Mouse (Mus musculus) gonadal fat pad, adult 2 months (tissue): Measurements from ENCODE around the gene Slc15a4. TPM values are rescaled to one million over a fixed set of nuclear protein-coding genes. Genes with fewer than 3 reads are reported as not detected.

Experiments
- polyA plus RNA-seq: library from polyadenylated mRNA; depleted of rRNA; stranded (reverse); fragments of >200 nt; gene quantifications from 2 replicates; pipeline ENCODE4 v1.2.3, GENCODE M21; 2012; rRNA removed

Slc15a4 gene
- polyA plus RNA-seq, 1 experiment = 21.0 TPM

Other genes with a start within 250 kb of the Slc15a4 start
- gene Glt1d1, start 635 bp downstream of the Slc15a4 start, polyA plus RNA-seq = 0.38 and 0.46 TPM in 2 replicates